ENCODE assay signal across 10 mouse cellular contexts in the genomic region with DNA sequence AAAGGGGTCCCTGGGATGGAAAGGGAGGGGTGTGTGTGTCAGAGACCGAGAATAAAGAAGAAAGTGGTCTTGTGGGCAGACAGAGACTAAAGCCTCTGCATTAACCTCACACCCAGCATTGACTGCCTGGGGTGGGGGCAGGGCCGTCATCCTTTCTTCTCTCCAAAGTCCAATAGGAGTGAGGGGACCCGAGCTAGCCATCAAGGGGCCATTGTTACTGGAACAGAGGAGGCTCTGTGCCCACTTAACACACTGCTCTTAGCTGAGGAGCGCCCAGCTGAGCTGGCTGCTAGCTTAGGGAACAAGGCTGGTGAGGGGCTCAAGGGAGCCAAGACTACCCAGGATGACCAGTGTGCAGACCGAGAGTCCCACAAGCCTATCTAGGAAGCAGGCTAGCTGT. TPM values are rescaled to one million over a fixed set of nuclear protein-coding genes. Genes with fewer than 3 reads are reported as not detected.
DNase-seq lines count a peak whose midpoint lies in the region; ATAC-seq and TF ChIP-seq lines count a peak whose summit lies in the region.
"Had no signal": no experiment of that assay in that cellular context is flagged by ENCODE, and none has a peak within 500 bp of the region (broad histone marks: within the 10 kb centered on the region; RNA-seq: fewer than 3 reads in every experiment).

No protein-coding gene starts in this region.

- WGBS in embryonic facial prominence, embryonic 10.5 days: 9% methylated on average over 5 of the region's 5 CpGs
- WGBS in hindbrain, embryonic 14.5 days: 8% methylated on average over 5 of the region's 5 CpGs
- WGBS in liver, postnatal 0 days (ENCODE audit: insufficient replicate concordance): 50% methylated on average over 5 of the region's 5 CpGs

- H3K9ac ChIP-seq in hindbrain, embryonic 14.5 days: no peak overlapping the region
- H3K9ac ChIP-seq in liver, postnatal 0 days (replicated peaks): no peak overlapping the region

- peak; percentile 90 for ATAC-seq in hindbrain, embryonic 14.5 days (ENCODE audit: low FRiP score)
- ATAC-seq in liver, postnatal 0 days: no peak

- H3K27ac ChIP-seq in embryonic facial prominence, embryonic 10.5 days (replicated peaks): peak overlapping the region; percentile 77
- peak overlapping the region; percentile 76 for H3K27ac ChIP-seq in hindbrain, embryonic 14.5 days
- H3K27ac ChIP-seq in liver, postnatal 0 days (ENCODE audit: low read depth): no peak overlapping the region

- H3K27me3 ChIP-seq in embryonic facial prominence, embryonic 10.5 days (replicated peaks; ENCODE audit: low read depth, poor library complexity, severe bottlenecking): no peaks in the 10 kb centered on the region
- no peaks in the 10 kb centered on the region for H3K27me3 ChIP-seq in hindbrain, embryonic 14.5 days (ENCODE audit: control insufficient read depth, insufficient read depth, low read length)
- no peaks in the 10 kb centered on the region for H3K27me3 ChIP-seq in liver, postnatal 0 days (ENCODE audit: insufficient read depth, low read length)

- H3K4me3 ChIP-seq in embryonic facial prominence, embryonic 10.5 days: peak overlapping the region; percentile 13; the same call in 1 of the 2 replicates
- no peak overlapping the region for H3K4me3 ChIP-seq in hindbrain, embryonic 14.5 days (replicated peaks; ENCODE audit: low read length)
- no peak overlapping the region for H3K4me3 ChIP-seq in liver, postnatal 0 days (ENCODE audit: low read depth, low read length)

- no peaks in the 10 kb centered on the region for H3K9me3 ChIP-seq in embryonic facial prominence, embryonic 10.5 days
- H3K9me3 ChIP-seq in hindbrain, embryonic 14.5 days (ENCODE audit: control insufficient read depth, low read length): no peaks in the 10 kb centered on the region
- no peaks in the 10 kb centered on the region for H3K9me3 ChIP-seq in liver, postnatal 0 days (ENCODE audit: low read length)

- H3K36me3 ChIP-seq in embryonic facial prominence, embryonic 10.5 days (replicated peaks): no peaks in the 10 kb centered on the region
- H3K36me3 ChIP-seq in hindbrain, embryonic 14.5 days (replicated peaks; ENCODE audit: control insufficient read depth, insufficient read depth): no peaks in the 10 kb centered on the region
- H3K36me3 ChIP-seq in liver, postnatal 0 days (replicated peaks; ENCODE audit: insufficient read depth, low read length): no peaks in the 10 kb centered on the region

- peak; percentile 53 for DNase-seq in layer of hippocampus, adult 11-12 months (ENCODE audit: low spot score)
- DNase-seq in layer of hippocampus, adult 9-10 months (ENCODE audit: low spot score): no peak
- peak; percentile 52 for DNase-seq in embryonic facial prominence, embryonic 10.5 days (ENCODE audit: low spot score)
- no peak for DNase-seq in hindbrain, embryonic 14.5 days (ENCODE audit: low spot score)
- peak; percentile 48 for DNase-seq in neural tube, embryonic 10.5 days (ENCODE audit: extremely low spot score, low spot score)
- no peak for DNase-seq in spleen, postnatal 14 days (ENCODE audit: low spot score in 2 of 2)
- no peak for DNase-seq in MN1 (ENCODE audit: low spot score)
- no peak for DNase-seq in liver, postnatal 0 days
- DNase-seq: adrenal gland, postnatal 14 days; kidney, adult 2 months had no signal

- H3K4me1 ChIP-seq in embryonic facial prominence, embryonic 10.5 days: peaks cover 25% of the 10 kb centered on the region
- H3K4me1 ChIP-seq in hindbrain, embryonic 14.5 days (replicated peaks; ENCODE audit: control insufficient read depth, insufficient read depth, low read length): no peaks in the 10 kb centered on the region; the same call in 1 of the 2 replicates
- 0 out of 2 replicates have a peak, but pooled peaks cover 2% of the 10 kb centered on the region for H3K4me1 ChIP-seq in liver, postnatal 0 days (ENCODE audit: insufficient read depth)

- no peak for TF ChIP-seq CTCF in liver, postnatal 0 days (IDR thresholded peaks at IDR 0.05; ENCODE audit: low read depth)

- H3K4me2 ChIP-seq in hindbrain, embryonic 14.5 days (replicated peaks): no peak overlapping the region
- H3K4me2 ChIP-seq in liver, postnatal 0 days (ENCODE audit: low read depth, low read length): no peak overlapping the region

- TF ChIP-seq EP300 in liver, postnatal 0 days (IDR thresholded peaks at IDR 0.05; ENCODE audit: low read depth): no peak

RNA-seq across cellular contexts. Expression of a gene that starts 16.3 kb away (rescaled TPM):
- polyA plus RNA-seq in embryonic facial prominence, embryonic 10.5 days (2016; fragmentation: Nextera tagmentation; extraction: Ambion mirVana): 1.8 and 1.9 TPM in 2 replicates
- polyA plus RNA-seq in hindbrain, embryonic 14.5 days (2014; fragmentation: Nextera tagmentation; extraction: Ambion mirVana): 1.2 TPM in 2 replicates
- 0.73 TPM in 2 replicates for polyA plus RNA-seq in liver, postnatal 0 days (2015; fragmentation: Nextera tagmentation; extraction: Ambion mirVana)

Comparison
In these comparisons a context has a peak if more than half of its experiments do, and no peak if none do; other contexts are left out.
1. DNase-seq: peak in layer of hippocampus, adult 11-12 months (single experiment), embryonic facial prominence, embryonic 10.5 days (single experiment) and neural tube, embryonic 10.5 days (single experiment); none in layer of hippocampus, adult 9-10 months (single experiment), hindbrain, embryonic 14.5 days (single experiment), spleen, postnatal 14 days (0 of 2), MN1 (single experiment) and liver, postnatal 0 days (single experiment).